Mouse (Mus musculus): Measurements from ENCODE around the gene Mau2.
"Not testable (repeated sequence)": the region's sequence is repeated elsewhere in the genome, so short reads cannot be mapped to it uniquely, and the experiment has no call there.

The Mau2 gene

GRCm38 (mm10) chr8:70023596-70023995 is 18.9 kb downstream of the Mau2 start:
- no peak for DNase-seq

- DNase-seq, result no peak
Measured at GRCm38 (mm10) chr8:70015017-70015416, 27.5 kb downstream of the Mau2 start.

- no peak for DNase-seq
Measured at GRCm38 (mm10) chr8:70012763-70013162, 29.8 kb downstream of the Mau2 start.

- no peak for DNase-seq
Measured at GRCm38 (mm10) chr8:70012350-70012749, 30.2 kb downstream of the Mau2 start.

GRCm38 (mm10) chr8:70010796-70011195 is 31.7 kb downstream of the Mau2 start:
- not testable (repeated sequence) for DNase-seq

GRCm38 (mm10) chr8:70005178-70005577 is 37.4 kb downstream of the Mau2 start:
- DNase-seq, result peak; percentile 38 to 53

GRCm38 (mm10) chr8:70004345-70004744 is 38.2 kb downstream of the Mau2 start:
- DNase-seq, result peak in 1 of 2 experiments; percentile 57

GRCm38 (mm10) chr8:70003204-70003657 is 39.3 kb downstream of the Mau2 start:
- no peak for DNase-seq

GRCm38 (mm10) chr8:70001892-70002191 is 40.7 kb downstream of the Mau2 start:
- DNase-seq, result not testable (repeated sequence)

- DNase-seq, result peak; percentile 65 to 71
Measured at GRCm38 (mm10) chr8:70001176-70001891, 41.2 kb downstream of the Mau2 start.

GRCm38 (mm10) chr8:70000226-70000625 is 42.3 kb downstream of the Mau2 start:
- no peak for DNase-seq

GRCm38 (mm10) chr8:69999236-69999635 is 43.3 kb downstream of the Mau2 start:
- no peak for DNase-seq

- DNase-seq, result peak; percentile 57 to 70
Measured at GRCm38 (mm10) chr8:69998706-69999105, 43.8 kb downstream of the Mau2 start.

- no peak for DNase-seq
Measured at GRCm38 (mm10) chr8:69996589-69997285, 45.8 kb downstream of the Mau2 start.

- DNase-seq, result peak; percentile 100
Measured at GRCm38 (mm10) chr8:69995776-69996588, 46.6 kb downstream of the Mau2 start, which contains the start of gene Gatad2a. Gene Gatad2a (minus strand): TSS chr8:69996384.

- no peak for DNase-seq
Measured at GRCm38 (mm10) chr8:69995422-69995775, 47.1 kb downstream of the Mau2 start.

GRCm38 (mm10) chr8:69988936-69989335 is 53.6 kb downstream of the Mau2 start:
- DNase-seq, result not testable (repeated sequence)

- DNase-seq, result no peak
Measured at GRCm38 (mm10) chr8:69987744-69988143, 54.8 kb downstream of the Mau2 start.

GRCm38 (mm10) chr8:69984876-69985553 is 57.5 kb downstream of the Mau2 start:
- DNase-seq, result no peak

- no peak for DNase-seq
Measured at GRCm38 (mm10) chr8:69978456-69978855, 64.1 kb downstream of the Mau2 start.

GRCm38 (mm10) chr8:69974806-69975205 is 67.7 kb downstream of the Mau2 start:
- peak in 1 of 2 experiments; percentile 33 for DNase-seq

GRCm38 (mm10) chr8:69974194-69974614 is 68.3 kb downstream of the Mau2 start:
- DNase-seq, result peak; percentile 95 to 97
